ENCODE assay signal across 22 mouse cellular contexts in genomic region chr1:179236217-179236840, GRCm38 (mm10).
DNase-seq lines count a peak whose midpoint lies in the region; ATAC-seq and TF ChIP-seq lines count a peak whose summit lies in the region.
"Had no signal": no experiment of that assay in that cellular context is flagged by ENCODE, and none has a peak within 500 bp of the region (broad histone marks: within the 10 kb centered on the region; RNA-seq: fewer than 3 reads in every experiment).

No protein-coding gene starts in this region.

- no peak for TF ChIP-seq CTCF in liver, adult 2 months (IDR thresholded peaks at IDR 0.05; ENCODE audit: low read depth, low read length)

- no peak overlapping the region for H3K9ac ChIP-seq in liver, adult 2 months (ENCODE audit: low read depth, low read length)
- no peak overlapping the region for H3K9ac ChIP-seq in liver, embryonic 11.5 days (ENCODE audit: low read depth, low read length)
- H3K9ac ChIP-seq in liver, embryonic 16.5 days (ENCODE audit: low read depth, low read length): no peak overlapping the region
- H3K9ac ChIP-seq in forebrain, embryonic 14.5 days (ENCODE audit: low read length): no peak overlapping the region
- H3K9ac ChIP-seq: forebrain, embryonic 15.5 days; neural tube, embryonic 13.5 days had no signal

- TF ChIP-seq POLR2A in liver, adult 2 months (IDR thresholded peaks at IDR 0.05; ENCODE audit: extremely low read depth, insufficient read depth, low read length): no peak

- WGBS in liver, adult 2 months: 42% methylated on average over 8 of the region's 8 CpGs
- 71% methylated on average over 8 of the region's 8 CpGs for WGBS in liver, embryonic 11.5 days
- WGBS in liver, embryonic 16.5 days (ENCODE audit: insufficient replicate concordance): 57% methylated on average over 8 of the region's 8 CpGs
- WGBS in forebrain, embryonic 14.5 days: 87% methylated on average over 8 of the region's 8 CpGs

- no peak overlapping the region for H3K27ac ChIP-seq in liver, adult 2 months (replicated peaks; ENCODE audit: insufficient read depth, low read depth, low read length)
- no peak overlapping the region for H3K27ac ChIP-seq in liver, embryonic 11.5 days (ENCODE audit: low read depth, low read length)
- H3K27ac ChIP-seq in liver, embryonic 16.5 days (ENCODE audit: low read length): 0 out of 2 replicates have a peak overlapping the region, but pooled peaks have one; percentile 16
- H3K27ac ChIP-seq in forebrain, embryonic 14.5 days (ENCODE audit: low read depth, low read length): no peak overlapping the region
- H3K27ac ChIP-seq: forebrain, embryonic 15.5 days; hindbrain, embryonic 10.5 days; neural tube, embryonic 13.5 days had no signal

- peak; percentile 33 for DNase-seq in liver, adult 2 months (ENCODE audit: extremely low read depth, low read depth, low spot score)
- DNase-seq in liver: no peak
- no peak for DNase-seq in liver, embryonic 11.5 days (ENCODE audit: low spot score)
- DNase-seq in yolk sac, embryonic 10.5 days (ENCODE audit: low spot score): peak; percentile 23
- no peak for DNase-seq in adrenal gland, postnatal 4 days (ENCODE audit: low spot score in 2 of 2)
- DNase-seq in forebrain, embryonic 14.5 days (ENCODE audit: low spot score): no peak
- DNase-seq: adrenal gland, adult 2 months; cerebellum, adult 2 months; cerebellum, postnatal 36 days; embryo, embryonic 11 days; gastrocnemius, postnatal 10 days; heart, postnatal 10 days; kidney, adult 8-10 months; lung, adult 2 months; midbrain, embryonic 14.5 days; retina, postnatal 1 day had no signal

- no peaks in the 10 kb centered on the region for H3K79me2 ChIP-seq in liver, adult 2 months (ENCODE audit: control insufficient read depth, insufficient read depth, low read length)

- ATAC-seq in liver, embryonic 11.5 days (replicated peaks; ENCODE audit: low FRiP score): 0 out of 2 replicates have a peak, but pooled peaks have one; percentile 33
- peak; percentile 94 for ATAC-seq in liver, embryonic 16.5 days (ENCODE audit: low read depth)
- no peak for ATAC-seq in forebrain, embryonic 14.5 days
- ATAC-seq: forebrain, embryonic 15.5 days had no signal

- H3K9me3 ChIP-seq in liver, embryonic 11.5 days (ENCODE audit: control insufficient read depth, low read length): no peaks in the 10 kb centered on the region
- no peaks in the 10 kb centered on the region for H3K9me3 ChIP-seq in liver, embryonic 16.5 days (replicated peaks; ENCODE audit: control insufficient read depth, low read length)
- H3K9me3 ChIP-seq in forebrain, embryonic 14.5 days (replicated peaks; ENCODE audit: control insufficient read depth, low read length): no peaks in the 10 kb centered on the region
- H3K9me3 ChIP-seq: forebrain, embryonic 15.5 days; hindbrain, embryonic 10.5 days; neural tube, embryonic 13.5 days had no signal

- H3K4me3 ChIP-seq in liver, adult 2 months (ENCODE audit: insufficient read depth, low read depth, low read length): no peak overlapping the region
- no peak overlapping the region for H3K4me3 ChIP-seq in liver, embryonic 11.5 days (ENCODE audit: low read depth, low read length)
- no peak overlapping the region for H3K4me3 ChIP-seq in liver, embryonic 16.5 days (ENCODE audit: low read depth, low read length)
- no peak overlapping the region for H3K4me3 ChIP-seq in forebrain, embryonic 14.5 days (ENCODE audit: low read depth, low read length)
- H3K4me3 ChIP-seq: forebrain, embryonic 15.5 days; hindbrain, embryonic 10.5 days; megakaryocyte, embryonic 14.5 days; neural tube, embryonic 13.5 days had no signal

- no peaks in the 10 kb centered on the region for H3K27me3 ChIP-seq in liver, adult 2 months (ENCODE audit: control insufficient read depth, insufficient read depth, low read length)
- no peaks in the 10 kb centered on the region for H3K27me3 ChIP-seq in liver, embryonic 11.5 days (replicated peaks; ENCODE audit: control insufficient read depth, insufficient read depth, low read length)
- no peaks in the 10 kb centered on the region for H3K27me3 ChIP-seq in liver, embryonic 16.5 days (ENCODE audit: control insufficient read depth, insufficient read depth, low read depth, low read length)
- H3K27me3 ChIP-seq in forebrain, embryonic 14.5 days (replicated peaks; ENCODE audit: control insufficient read depth, insufficient read depth, low read length): no peaks in the 10 kb centered on the region
- H3K27me3 ChIP-seq: forebrain, embryonic 15.5 days; megakaryocyte, embryonic 14.5 days; neural tube, embryonic 13.5 days had no signal

- no peak overlapping the region for H3K4me2 ChIP-seq in liver, embryonic 11.5 days
- H3K4me2 ChIP-seq in liver, embryonic 16.5 days (ENCODE audit: low read depth, low read length): no peak overlapping the region
- H3K4me2 ChIP-seq in forebrain, embryonic 14.5 days (ENCODE audit: low read length): no peak overlapping the region
- H3K4me2 ChIP-seq: forebrain, embryonic 15.5 days; heart, embryonic 11.5 days; neural tube, embryonic 13.5 days had no signal

- H3K36me3 ChIP-seq in liver, adult 2 months (ENCODE audit: control insufficient read depth, insufficient read depth, low read length): no peaks in the 10 kb centered on the region
- no peaks in the 10 kb centered on the region for H3K36me3 ChIP-seq in liver, embryonic 11.5 days (ENCODE audit: control insufficient read depth, insufficient read depth, low read length)
- H3K36me3 ChIP-seq in liver, embryonic 16.5 days (ENCODE audit: control insufficient read depth, insufficient read depth): no peaks in the 10 kb centered on the region
- H3K36me3 ChIP-seq in forebrain, embryonic 14.5 days (ENCODE audit: control insufficient read depth, insufficient read depth, low read length): no peaks in the 10 kb centered on the region
- H3K36me3 ChIP-seq: forebrain, embryonic 15.5 days; hindbrain, embryonic 10.5 days; neural tube, embryonic 13.5 days had no signal

- H3K4me1 ChIP-seq in liver, adult 2 months (ENCODE audit: control insufficient read depth, insufficient read depth, low read length): no peaks in the 10 kb centered on the region
- H3K4me1 ChIP-seq in liver, embryonic 11.5 days (replicated peaks; ENCODE audit: control insufficient read depth, insufficient read depth, low read length): no peaks in the 10 kb centered on the region
- no peaks in the 10 kb centered on the region; the same call in 1 of the 2 replicates for H3K4me1 ChIP-seq in liver, embryonic 16.5 days (ENCODE audit: control insufficient read depth, low read depth, low read length)
- no peaks in the 10 kb centered on the region for H3K4me1 ChIP-seq in forebrain, embryonic 14.5 days (ENCODE audit: control insufficient read depth, insufficient read depth, low read length)

Comparison
In these comparisons a context has a peak if more than half of its experiments do, and no peak if none do; other contexts are left out.
1. DNase-seq: peak in liver, adult 2 months (single experiment) and yolk sac, embryonic 10.5 days (single experiment); none in liver (single experiment), liver, embryonic 11.5 days (single experiment), adrenal gland, postnatal 4 days (0 of 2) and forebrain, embryonic 14.5 days (single experiment).